In the genomic region with DNA sequence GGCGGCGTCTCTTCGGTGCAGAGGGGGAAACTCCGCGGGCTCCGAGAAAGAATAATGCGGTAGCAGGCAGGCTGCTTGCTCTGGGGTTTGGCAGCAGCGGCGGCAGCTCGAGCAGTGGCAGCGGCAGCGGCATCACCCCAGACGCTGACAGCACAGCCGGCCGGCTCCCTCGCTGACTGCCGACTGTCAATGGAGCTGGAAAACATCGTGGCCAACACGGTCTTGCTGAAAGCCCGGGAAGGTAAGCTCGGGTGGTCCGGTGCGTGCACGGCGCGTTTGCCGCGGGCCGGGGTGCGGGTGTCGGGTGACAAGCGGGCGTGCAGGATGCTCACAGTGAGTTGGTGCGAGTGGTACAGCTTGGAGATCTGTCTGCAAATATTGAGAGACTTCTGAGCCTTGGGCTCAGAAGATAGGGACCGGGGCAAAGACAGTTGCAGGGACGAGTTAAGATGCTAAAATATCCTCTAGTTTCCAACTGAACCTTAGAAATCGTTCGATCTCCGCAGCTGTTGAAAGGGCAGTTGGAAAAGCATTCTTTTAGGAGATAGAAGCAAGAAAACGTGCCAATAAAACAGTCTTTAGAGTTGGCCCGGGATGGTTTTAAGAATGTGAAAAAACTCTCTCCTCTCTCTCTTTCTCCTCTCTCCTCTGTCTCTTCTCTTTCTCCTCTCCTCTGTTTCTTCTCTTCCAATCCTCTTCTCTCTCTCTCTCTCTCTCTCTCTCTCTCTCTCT, we compare ENCODE assay signal across 8 mouse cellular contexts. TPM values are rescaled to one million over a fixed set of nuclear protein-coding genes. Genes with fewer than 3 reads are reported as not detected.
DNase-seq lines count a peak whose midpoint lies in the region; ATAC-seq and TF ChIP-seq lines count a peak whose summit lies in the region.

No protein-coding gene starts in this region.

- H3K27ac ChIP-seq in liver, adult 2 months (replicated peaks; ENCODE audit: insufficient read depth, low read depth, low read length): peak overlapping the region; percentile 8; the same call in 1 of the 2 replicates
- H3K27ac ChIP-seq in embryonic facial prominence, embryonic 15.5 days (replicated peaks): peak overlapping the region; percentile 91
- peak overlapping the region; percentile 96 for H3K27ac ChIP-seq in heart, embryonic 15.5 days
- peak overlapping the region; percentile 76 for H3K27ac ChIP-seq in limb, embryonic 13.5 days
- peak overlapping the region; percentile 95 for H3K27ac ChIP-seq in neural tube, embryonic 13.5 days (replicated peaks)

- peak overlapping the region; percentile 66 for H3K9ac ChIP-seq in liver, adult 2 months (ENCODE audit: low read depth, low read length)
- peak overlapping the region; percentile 37 for H3K9ac ChIP-seq in embryonic facial prominence, embryonic 15.5 days
- H3K9ac ChIP-seq in heart, embryonic 15.5 days: peak overlapping the region; percentile 88
- H3K9ac ChIP-seq in limb, embryonic 13.5 days: peak overlapping the region; percentile 80
- peak overlapping the region; percentile 88 for H3K9ac ChIP-seq in neural tube, embryonic 13.5 days

- TF ChIP-seq POLR2A in liver, adult 2 months (IDR thresholded peaks at IDR 0.05; ENCODE audit: extremely low read depth, insufficient read depth, low read length): no peak

- DNase-seq in liver, adult 2 months (ENCODE audit: extremely low read depth, low read depth, low spot score): no peak
- no peak for DNase-seq in liver
- peak; percentile 44 for DNase-seq in adipocyte (ENCODE audit: low spot score)
- no peak for DNase-seq in right cerebral cortex, postnatal 14 days

- peak; percentile 39 for ATAC-seq in embryonic facial prominence, embryonic 15.5 days (ENCODE audit: insufficient number of reproducible peaks, low FRiP score, low TSS enrichment, low read depth)
- peak; percentile 21; the same call in 1 of the 2 replicates for ATAC-seq in heart, embryonic 15.5 days (replicated peaks; ENCODE audit: insufficient number of reproducible peaks, insufficient read depth, low FRiP score, low read depth)
- ATAC-seq in limb, embryonic 13.5 days (ENCODE audit: low FRiP score, low read depth): peak; percentile 48
- peak; percentile 74 for ATAC-seq in neural tube, embryonic 13.5 days (ENCODE audit: low read depth)

- TF ChIP-seq CTCF in liver, adult 2 months (IDR thresholded peaks at IDR 0.05; ENCODE audit: low read depth, low read length): no peak

- H3K36me3 ChIP-seq in liver, adult 2 months (ENCODE audit: control insufficient read depth, insufficient read depth, low read length): no peaks in the 10 kb centered on the region
- H3K36me3 ChIP-seq in embryonic facial prominence, embryonic 15.5 days: no peaks in the 10 kb centered on the region
- no peaks in the 10 kb centered on the region for H3K36me3 ChIP-seq in heart, embryonic 15.5 days
- no peaks in the 10 kb centered on the region for H3K36me3 ChIP-seq in limb, embryonic 13.5 days
- no peaks in the 10 kb centered on the region for H3K36me3 ChIP-seq in neural tube, embryonic 13.5 days

- no peaks in the 10 kb centered on the region; the same call in 1 of the 2 replicates for H3K79me2 ChIP-seq in liver, adult 2 months (ENCODE audit: control insufficient read depth, insufficient read depth, low read length)

- H3K9me3 ChIP-seq in embryonic facial prominence, embryonic 15.5 days (replicated peaks): no peaks in the 10 kb centered on the region
- H3K9me3 ChIP-seq in heart, embryonic 15.5 days (replicated peaks): no peaks in the 10 kb centered on the region
- no peaks in the 10 kb centered on the region for H3K9me3 ChIP-seq in limb, embryonic 13.5 days
- no peaks in the 10 kb centered on the region for H3K9me3 ChIP-seq in neural tube, embryonic 13.5 days

- peak overlapping the region; percentile 81 for H3K4me2 ChIP-seq in embryonic facial prominence, embryonic 15.5 days (replicated peaks)
- peak overlapping the region; percentile 74 for H3K4me2 ChIP-seq in heart, embryonic 15.5 days
- peak overlapping the region; percentile 73 for H3K4me2 ChIP-seq in limb, embryonic 13.5 days (replicated peaks)
- H3K4me2 ChIP-seq in neural tube, embryonic 13.5 days: peak overlapping the region; percentile 76

- peak overlapping the region; percentile 94 for H3K4me3 ChIP-seq in liver, adult 2 months (ENCODE audit: insufficient read depth, low read depth, low read length)
- H3K4me3 ChIP-seq in embryonic facial prominence, embryonic 15.5 days (replicated peaks): peak overlapping the region; percentile 92
- H3K4me3 ChIP-seq in heart, embryonic 15.5 days: peak overlapping the region; percentile 76
- peak overlapping the region; percentile 73 for H3K4me3 ChIP-seq in limb, embryonic 13.5 days
- H3K4me3 ChIP-seq in neural tube, embryonic 13.5 days: peak overlapping the region; percentile 76

- no peaks in the 10 kb centered on the region for H3K27me3 ChIP-seq in liver, adult 2 months (ENCODE audit: control insufficient read depth, insufficient read depth, low read length)
- no peaks in the 10 kb centered on the region for H3K27me3 ChIP-seq in embryonic facial prominence, embryonic 15.5 days
- H3K27me3 ChIP-seq in heart, embryonic 15.5 days: no peaks in the 10 kb centered on the region
- H3K27me3 ChIP-seq in limb, embryonic 13.5 days: no peaks in the 10 kb centered on the region
- no peaks in the 10 kb centered on the region for H3K27me3 ChIP-seq in neural tube, embryonic 13.5 days

- peaks cover 5% of the 10 kb centered on the region for H3K4me1 ChIP-seq in liver, adult 2 months (ENCODE audit: control insufficient read depth, insufficient read depth, low read length)
- peaks cover 11% of the 10 kb centered on the region for H3K4me1 ChIP-seq in embryonic facial prominence, embryonic 15.5 days
- peaks cover 30% of the 10 kb centered on the region for H3K4me1 ChIP-seq in heart, embryonic 15.5 days (replicated peaks)
- peaks cover 17% of the 10 kb centered on the region for H3K4me1 ChIP-seq in limb, embryonic 13.5 days
- H3K4me1 ChIP-seq in neural tube, embryonic 13.5 days (replicated peaks): peaks cover 27% of the 10 kb centered on the region

- WGBS in liver, adult 2 months: 2% methylated on average over 41 of the region's 41 CpGs
- 0% methylated on average over 41 of the region's 41 CpGs for WGBS in embryonic facial prominence, embryonic 15.5 days
- WGBS in heart, embryonic 15.5 days: under 1% methylated on average over 39 of the region's 41 CpGs
- WGBS in limb, embryonic 13.5 days: under 1% methylated on average over 39 of the region's 41 CpGs
- under 1% methylated on average over 41 of the region's 41 CpGs for WGBS in neural tube, embryonic 13.5 days

RNA-seq across cellular contexts. Expression of gene Grk5, which starts 1.0 kb away (rescaled TPM):
- 2.2 and 3.0 TPM in 2 replicates for total RNA-seq in liver, adult 2 months (2014; rRNA removed)
- 0.48 and 0.98 TPM in 2 replicates for polyA plus RNA-seq in liver, adult 2 months (2012; rRNA removed)
- 2.1 and 2.8 TPM in 2 replicates for polyA plus RNA-seq in embryonic facial prominence, embryonic 15.5 days (2015; fragmentation: Nextera tagmentation; extraction: Ambion mirVana)
- 3.2 and 3.4 TPM in 2 replicates for polyA plus RNA-seq in heart, embryonic 15.5 days (2015; fragmentation: Nextera tagmentation; extraction: Ambion mirVana)
- polyA plus RNA-seq in limb, embryonic 13.5 days (2015; fragmentation: Nextera tagmentation; extraction: Ambion mirVana): 1.5 and 2.1 TPM in 2 replicates
- 2.7 and 2.9 TPM in 2 replicates for polyA plus RNA-seq in neural tube, embryonic 13.5 days (2015; fragmentation: Nextera tagmentation; extraction: Ambion mirVana)

RNA-seq across cellular contexts. Expression of gene Prdx3, which starts 16.2 kb away (rescaled TPM):
- 191 and 199 TPM in 2 replicates for total RNA-seq in liver, adult 2 months (2014; rRNA removed)
- 157 and 170 TPM in 2 replicates for polyA plus RNA-seq in liver, adult 2 months (2012; rRNA removed)
- 92.5 and 95.7 TPM in 2 replicates for polyA plus RNA-seq in embryonic facial prominence, embryonic 15.5 days (2015; fragmentation: Nextera tagmentation; extraction: Ambion mirVana)
- polyA plus RNA-seq in heart, embryonic 15.5 days (2015; fragmentation: Nextera tagmentation; extraction: Ambion mirVana): 165 and 188 TPM in 2 replicates
- 96.5 and 98.4 TPM in 2 replicates for polyA plus RNA-seq in limb, embryonic 13.5 days (2015; fragmentation: Nextera tagmentation; extraction: Ambion mirVana)
- polyA plus RNA-seq in neural tube, embryonic 13.5 days (2015; fragmentation: Nextera tagmentation; extraction: Ambion mirVana): 105 and 112 TPM in 2 replicates

RNA-seq across cellular contexts. Expression of gene Sfxn4, which starts 29.3 kb away (rescaled TPM):
- 0.47 and 0.55 TPM in 2 replicates for total RNA-seq in liver, adult 2 months (2014; rRNA removed)
- 0.11 TPM in 1 of 2 replicates, not detected in the other for polyA plus RNA-seq in liver, adult 2 months (2012; rRNA removed)
- 7.5 and 9.2 TPM in 2 replicates for polyA plus RNA-seq in embryonic facial prominence, embryonic 15.5 days (2015; fragmentation: Nextera tagmentation; extraction: Ambion mirVana)
- polyA plus RNA-seq in heart, embryonic 15.5 days (2015; fragmentation: Nextera tagmentation; extraction: Ambion mirVana): 6.8 and 7.2 TPM in 2 replicates
- polyA plus RNA-seq in limb, embryonic 13.5 days (2015; fragmentation: Nextera tagmentation; extraction: Ambion mirVana): 13.6 and 14.6 TPM in 2 replicates
- 13.4 and 14.0 TPM in 2 replicates for polyA plus RNA-seq in neural tube, embryonic 13.5 days (2015; fragmentation: Nextera tagmentation; extraction: Ambion mirVana)

Comparison
In these comparisons a context has a peak if more than half of its experiments do, and no peak if none do; other contexts are left out.
1. H3K27ac ChIP-seq: peak in every context shown above with its lines; median percentile 96 in heart, embryonic 15.5 days; 95 in neural tube, embryonic 13.5 days; 91 in embryonic facial prominence, embryonic 15.5 days; 76 in limb, embryonic 13.5 days; 8 in liver, adult 2 months.
2. H3K9ac ChIP-seq: peak in every context shown above with its lines; median percentile 88 in heart, embryonic 15.5 days; 88 in neural tube, embryonic 13.5 days; 80 in limb, embryonic 13.5 days; 66 in liver, adult 2 months; 37 in embryonic facial prominence, embryonic 15.5 days.
3. ATAC-seq: peak in every context shown above with its lines; median percentile 74 in neural tube, embryonic 13.5 days; 48 in limb, embryonic 13.5 days; 39 in embryonic facial prominence, embryonic 15.5 days; 21 in heart, embryonic 15.5 days.